Mouse (Mus musculus): ENCODE measurements around the gene Taf6.

GRCm38 (mm10) chr5:138229511-138229910, 42.3 kb upstream of the Taf6 start:
- TF ChIP-seq CTCF (IDR thresholded peaks at IDR 0.05; ENCODE audit: borderline replicate concordance, extremely low read depth, insufficient read depth, insufficient read length) (no peak), POLR2A (IDR thresholded peaks at IDR 0.05; ENCODE audit: borderline replicate concordance, extremely low read depth, insufficient read depth, insufficient read length, poor library complexity, severe bottlenecking) (no peak)
